Mouse (Mus musculus) Patski (cell line): ENCODE data around the gene Klhl36. TPM values are rescaled to one million over a fixed set of nuclear protein-coding genes. Genes with fewer than 3 reads are reported as not detected.

Experiments
- ATAC-seq: fragments of 100-300 bp; one replicate; pipeline ENCODE4 v1.8.0; 2021
- CTCF ChIA-PET: fragments of 350-600 bp; sonication (Branson Sonifier 250); formaldehyde crosslinking; loops from one replicate; lab custom pipeline; 2022; ENCODE audit warnings: inconsistent platforms; lab: Charles Lee
- POLR2A ChIA-PET: fragments of 350-600 bp; sonication (Branson Sonifier 250); formaldehyde crosslinking; loops from one replicate; lab custom pipeline; 2022; ENCODE audit warnings: antibody characterized with exemption, inconsistent platforms; lab: Charles Lee
- DNase-seq: peaks from one replicate; pipeline ENCODE4 v3.0.0-alpha.2; 2011; ENCODE audit warnings: low read depth, low spot score
- H3K27me3 ChIP-seq: fragments of 371-371 bp; one replicate; pipeline ENCODE4 v1.5.1; 2021
- CTCF ChIP-seq: fragments of 100-300 bp; IDR thresholded peaks from one replicate; pipeline ENCODE4 v1.5.1; 2021
- in situ Hi-C: fragments of 300-500 bp; cut with MboI; formaldehyde crosslinking; loops from 3 replicates; pipeline ENCODE4 v1.11.1; 2018; ENCODE audit warnings: low pct_unique_long_range_greater_than_20kb, mixed read lengths
- polyA plus RNA-seq: library from polyadenylated mRNA; unstranded; gene quantifications from one replicate; pipeline ENCODE4 v1.2.3, GENCODE M21; 2021

Klhl36 gene
- polyA plus RNA-seq, 1 experiment from 2014 or later = 8.6 TPM

DNA sequence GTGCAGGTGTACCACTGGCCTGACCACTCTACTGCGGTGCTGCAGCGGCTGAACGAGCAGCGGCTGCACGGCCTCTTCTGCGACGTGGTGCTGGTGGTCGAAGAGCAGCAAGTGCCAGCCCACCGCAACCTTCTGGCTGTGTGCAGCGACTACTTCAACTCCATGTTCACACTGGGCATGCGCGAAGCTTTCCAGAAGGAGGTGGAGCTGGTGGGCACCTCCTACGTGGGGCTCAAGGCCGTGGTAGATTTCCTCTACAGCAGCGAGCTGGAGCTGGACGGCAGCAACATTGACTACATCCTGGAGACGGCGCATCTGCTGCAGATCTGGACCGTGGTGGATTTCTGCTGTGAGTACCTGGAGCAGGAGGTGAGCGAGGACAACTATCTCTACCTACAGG lies 7.5 kb downstream of the Klhl36 start:
- DNase-seq (no peak), ATAC-seq (no peak)
- in situ Hi-C loops = no loop called here
- no peaks in the 10 kb centered on the region for H3K27me3 ChIP-seq
- ChIA-PET CTCF (no interaction called here), POLR2A (no interaction called here)
- TF ChIP-seq CTCF = no peak

DNA sequence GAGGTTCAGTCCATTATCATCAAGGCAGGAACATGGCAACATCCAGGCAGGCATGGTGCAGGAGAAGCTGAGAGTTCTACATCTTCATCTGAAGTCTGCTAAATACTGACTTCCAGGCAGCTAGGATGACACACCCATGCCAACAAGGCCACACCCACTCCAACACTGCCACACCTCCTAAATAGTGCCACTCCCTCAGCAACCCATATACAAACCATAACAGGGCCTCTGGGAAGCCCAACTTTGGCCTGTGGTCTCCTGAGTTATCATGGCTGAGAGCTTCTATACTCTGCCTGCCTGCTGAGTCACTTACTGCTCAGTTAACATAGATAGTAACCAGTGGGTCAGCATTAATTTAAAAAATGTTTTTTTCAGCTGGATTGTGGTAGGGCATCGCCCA lies 11.1 kb downstream of the Klhl36 start:
- no peak for ATAC-seq
- in situ Hi-C loops = no loop called here
- no peak for DNase-seq
- TF ChIP-seq CTCF = no peak
- ChIA-PET POLR2A (no interaction called here), CTCF (no interaction called here)
- no peaks in the 10 kb centered on the region for H3K27me3 ChIP-seq

DNA sequence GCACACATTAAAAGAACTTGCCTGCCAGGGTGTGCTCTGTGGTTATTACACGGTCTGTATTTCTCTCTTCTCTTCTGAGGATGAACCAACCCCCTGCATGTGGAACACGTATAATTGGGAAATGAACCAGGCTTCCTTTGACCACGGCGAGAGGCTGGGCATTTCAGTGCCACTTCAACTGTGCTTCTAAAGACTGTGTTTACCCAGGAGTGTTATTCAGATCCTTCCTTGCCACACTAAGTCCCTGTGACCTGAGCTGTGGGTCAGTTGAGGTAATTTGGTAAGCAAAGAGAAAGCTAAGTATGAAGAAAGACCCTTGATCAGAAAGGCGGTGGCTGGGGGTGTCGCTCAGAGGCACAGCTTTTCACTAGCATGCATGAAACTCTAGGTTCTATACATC lies 19.2 kb downstream of the Klhl36 start:
- ChIA-PET CTCF (no interaction called here), POLR2A (no interaction called here)
- no peak for TF ChIP-seq CTCF
- in situ Hi-C loops = no loop called here
- no peaks in the 10 kb centered on the region for H3K27me3 ChIP-seq
- DNase-seq = no peak
- no peak for ATAC-seq

DNA sequence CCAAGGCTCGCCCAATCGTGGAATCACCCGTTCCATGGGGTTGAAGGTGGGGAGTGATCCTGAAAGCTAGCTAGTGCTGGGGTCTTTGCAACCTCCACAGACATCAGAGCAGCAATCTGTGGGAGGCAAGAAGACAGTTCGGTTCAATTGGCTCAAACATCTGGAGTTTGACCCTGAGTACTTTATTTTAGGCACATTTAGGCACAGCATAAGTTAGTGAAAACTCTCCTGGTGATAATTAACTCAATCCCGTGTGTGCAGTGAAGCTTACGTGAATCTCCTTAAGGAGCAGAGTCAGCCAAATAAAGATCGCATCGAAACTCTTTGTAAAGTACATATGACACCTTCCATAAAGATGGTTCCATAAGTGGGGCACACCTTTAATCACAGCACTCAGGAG lies 19.9 kb downstream of the Klhl36 start:
- ChIA-PET CTCF (interaction anchor here (1.5 kb wide), 1 partner anchor 19 kb away, joined by 3 read pairs; no protein-coding TSS in a partner anchor), POLR2A (no interaction called here)
- in situ Hi-C loops = no loop called here
- no peaks in the 10 kb centered on the region for H3K27me3 ChIP-seq
- ATAC-seq (no peak), DNase-seq (no peak)
- no peak for TF ChIP-seq CTCF

DNA sequence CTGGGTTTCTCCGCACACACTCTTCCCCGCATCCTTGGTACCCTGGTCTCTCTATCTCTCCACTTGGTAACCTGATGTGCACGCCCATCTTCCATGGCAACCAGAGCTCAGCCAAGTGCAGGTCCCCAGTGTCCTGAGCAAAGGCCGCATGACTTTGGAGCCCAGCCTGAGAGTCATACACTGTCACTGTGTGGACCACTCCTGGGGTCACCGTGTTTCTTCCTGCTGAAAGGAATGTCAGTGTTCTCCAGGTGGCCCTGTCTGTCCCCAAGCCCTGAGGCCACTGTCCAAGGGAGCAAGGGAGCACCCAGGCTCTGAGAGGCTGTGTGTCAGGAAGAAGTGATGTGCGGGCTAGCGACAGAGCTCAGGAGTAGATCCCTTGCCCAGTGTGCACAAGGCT lies 21.2 kb downstream of the Klhl36 start:
- in situ Hi-C loops = no loop called here
- DNase-seq (no peak), ATAC-seq (no peak)
- no peaks in the 10 kb centered on the region for H3K27me3 ChIP-seq
- ChIA-PET POLR2A (interaction anchor here (0.6 kb wide), 1 partner anchor 24 kb away, joined by 3 read pairs; no protein-coding TSS in a partner anchor), CTCF (interaction anchor here (1.5 kb wide), 1 partner anchor 18 kb away, joined by 3 read pairs; no protein-coding TSS in a partner anchor)
- TF ChIP-seq CTCF = no peak

DNA sequence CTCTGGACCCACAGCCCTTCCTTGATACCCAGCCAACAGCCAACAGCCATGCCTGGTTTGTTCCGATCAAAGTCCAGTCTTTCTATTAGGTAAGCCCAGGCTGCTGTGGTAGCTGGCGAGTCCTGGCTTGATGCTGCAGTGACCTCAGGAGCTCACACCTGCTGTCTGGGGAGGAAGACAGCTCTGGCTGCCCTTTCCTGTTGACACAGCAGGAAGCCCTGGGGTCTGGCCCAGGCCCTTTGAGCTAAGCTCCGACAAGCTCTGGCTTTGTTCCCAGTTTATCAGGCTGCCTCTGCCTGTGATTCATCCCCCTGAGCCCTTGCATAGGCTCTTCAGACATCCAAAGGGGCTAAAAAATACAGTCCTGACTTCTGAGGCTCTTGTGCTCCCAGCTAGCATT lies 23.5 kb downstream of the Klhl36 start:
- peak; percentile 88 for ATAC-seq
- in situ Hi-C loops = no loop called here
- POLR2A ChIA-PET = interaction anchor here (1.1 kb wide), 1 partner anchor 22 kb away, joined by 3 read pairs; no protein-coding TSS in a partner anchor
- no peaks in the 10 kb centered on the region for H3K27me3 ChIP-seq
- CTCF ChIA-PET = interaction anchor here (0.8 to 4.9 kb wide), 10 partner anchors 12 to 103 kb away, joined by 3 to 23 read pairs (median 4); no protein-coding TSS in a partner anchor
- no peak for TF ChIP-seq CTCF
- DNase-seq = peak; percentile 90

DNA sequence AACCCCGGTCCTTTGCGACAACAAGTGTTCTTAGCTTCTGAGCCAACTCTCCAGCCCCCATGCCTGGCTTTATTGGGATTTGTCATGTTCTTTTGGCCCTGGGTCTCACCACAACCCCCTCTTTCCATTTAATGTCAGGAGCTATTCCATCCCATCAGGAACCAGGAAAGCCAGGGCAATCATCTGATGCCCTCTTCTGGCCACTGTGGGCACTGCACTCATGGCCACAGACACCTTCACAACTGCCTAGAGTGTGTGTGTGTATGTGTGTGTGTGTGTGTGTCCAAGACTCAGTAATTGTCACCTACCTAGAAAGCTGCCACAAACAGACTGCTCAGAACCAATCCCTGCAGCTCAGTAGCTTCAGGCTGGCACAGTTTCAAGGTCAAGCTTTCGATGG lies 25.1 kb downstream of the Klhl36 start:
- peak; percentile 83 for TF ChIP-seq CTCF
- POLR2A ChIA-PET = no interaction called here
- ATAC-seq (no peak), DNase-seq (no peak)
- in situ Hi-C loops = no loop called here
- H3K27me3 ChIP-seq = no peaks in the 10 kb centered on the region
- CTCF ChIA-PET = interaction anchor here (0.9 to 4.9 kb wide), 7 partner anchors 10 to 104 kb away, joined by 3 to 23 read pairs (median 5); no protein-coding TSS in a partner anchor

DNA sequence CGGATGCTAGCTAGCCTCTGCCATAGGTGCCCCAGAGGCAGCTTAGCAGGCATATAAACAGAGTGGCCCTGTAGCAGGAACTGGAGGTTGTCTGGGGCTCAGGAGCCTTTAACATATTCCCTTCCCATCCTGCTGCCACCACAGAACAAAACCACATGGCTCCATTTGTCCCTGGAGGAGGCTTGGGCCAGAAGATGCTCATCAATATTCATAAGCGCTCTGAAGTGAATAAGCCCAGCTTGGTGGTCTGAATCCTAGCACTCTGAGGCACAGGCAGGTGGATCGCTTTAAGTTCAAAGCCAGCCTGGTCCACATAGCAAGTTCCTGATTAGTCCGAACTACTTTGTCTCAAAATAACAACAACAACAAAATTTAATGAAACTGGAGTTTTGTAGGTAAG lies 25.9 kb downstream of the Klhl36 start:
- POLR2A ChIA-PET = interaction anchor here (1.5 kb wide), 1 partner anchor 9 kb away, joined by 6 read pairs; no protein-coding TSS in a partner anchor
- no peak for TF ChIP-seq CTCF
- no peaks in the 10 kb centered on the region for H3K27me3 ChIP-seq
- no peak for ATAC-seq
- no peak for DNase-seq
- in situ Hi-C loops = no loop called here
- CTCF ChIA-PET = interaction anchor here (0.8 to 4.9 kb wide), 8 partner anchors 9 to 105 kb away, joined by 3 to 23 read pairs (median 4); no protein-coding TSS in a partner anchor

DNA sequence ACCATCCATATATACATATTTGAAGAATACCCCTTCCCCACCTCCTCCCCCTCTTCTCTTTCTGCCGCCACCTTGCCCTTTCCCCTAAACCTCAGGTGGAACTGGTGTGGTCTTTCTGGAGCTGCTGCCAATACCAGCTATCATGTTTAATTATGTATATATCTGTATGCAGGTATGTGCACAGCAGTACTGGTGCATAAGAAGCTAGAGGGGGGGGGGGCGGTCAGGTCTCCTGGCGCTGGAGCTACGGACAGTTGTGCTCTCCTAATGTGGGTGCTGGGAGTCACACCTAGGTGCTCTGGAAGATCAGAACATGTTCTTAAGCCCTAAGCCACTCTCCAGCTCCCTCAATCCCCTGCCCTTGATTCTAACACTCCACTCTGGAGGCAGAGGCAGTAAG lies 35.0 kb downstream of the Klhl36 start:
- ChIA-PET CTCF (interaction anchor here (0.8 to 2.0 kb wide), 4 partner anchors 9 to 20 kb away, joined by 3 to 5 read pairs (median 4); no protein-coding TSS in a partner anchor), POLR2A (interaction anchor here (1.5 kb wide), 1 partner anchor 9 kb away, joined by 6 read pairs; no protein-coding TSS in a partner anchor)
- in situ Hi-C loops = no loop called here

DNA sequence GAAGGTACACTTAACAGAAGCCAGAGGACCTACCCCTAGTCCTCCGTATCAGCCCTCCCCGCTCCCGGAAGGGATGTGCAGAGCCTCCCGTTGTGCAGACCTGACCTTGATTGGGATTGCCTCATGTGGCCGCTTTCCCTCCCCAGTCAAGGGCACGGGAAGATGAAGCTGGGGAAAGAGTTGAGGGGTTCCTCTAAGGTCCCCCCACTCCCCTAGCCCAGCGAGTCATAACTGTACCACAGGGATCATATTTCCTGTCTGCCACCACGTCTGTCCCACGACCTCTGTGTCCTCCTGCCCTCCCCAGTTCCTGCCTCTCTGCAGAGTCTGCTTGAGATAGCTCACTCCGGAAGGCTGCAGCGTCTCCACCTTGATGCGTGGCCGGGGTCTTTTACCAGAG lies 35.9 kb downstream of the Klhl36 start:
- H3K27me3 ChIP-seq = no peaks in the 10 kb centered on the region
- ATAC-seq (no peak), DNase-seq (no peak)
- CTCF ChIA-PET = interaction anchor here (1.3 to 2.0 kb wide), 2 partner anchors 11 to 12 kb away, joined by 5 read pairs; no protein-coding TSS in a partner anchor
- POLR2A ChIA-PET = interaction anchor here (1.0 to 1.5 kb wide), 2 partner anchors 10 kb away, joined by 3 to 6 read pairs; no protein-coding TSS in a partner anchor
- in situ Hi-C loops = no loop called here
- TF ChIP-seq CTCF = no peak

More for the DNA sequence above, 35.0 kb downstream of the Klhl36 start:
- DNase-seq (no peak), ATAC-seq (no peak)
- H3K27me3 ChIP-seq = no peaks in the 10 kb centered on the region
- no peak for TF ChIP-seq CTCF

DNA sequence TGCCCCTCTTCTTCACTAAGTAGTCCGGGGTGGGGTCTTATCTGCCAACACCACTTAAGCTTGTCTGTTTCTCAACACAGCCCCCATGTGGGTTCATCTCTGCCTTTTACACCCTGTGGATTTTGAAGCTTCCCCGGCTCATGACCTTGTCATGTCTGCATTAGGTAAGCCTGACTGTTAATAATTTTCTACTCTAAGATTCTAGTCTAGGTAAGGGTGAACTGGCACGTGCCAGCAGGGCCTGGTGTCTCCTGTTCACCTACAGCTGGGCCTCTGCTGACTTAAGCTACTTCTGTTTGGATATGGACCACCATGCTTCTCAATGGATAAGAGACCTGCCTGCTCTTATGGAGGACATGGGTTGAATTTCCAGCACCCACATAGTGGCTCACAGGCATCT lies 39.3 kb downstream of the Klhl36 start:
- POLR2A ChIA-PET = interaction anchor here (1.1 kb wide), 1 partner anchor 9 kb away, joined by 3 read pairs; the partner anchor contains the start of genes Gm20388 and Usp10
- CTCF ChIA-PET = interaction anchor here (0.7 to 1.6 kb wide), 4 partner anchors 14 to 122 kb away, joined by 3 to 9 read pairs (median 3); no protein-coding TSS in a partner anchor
- in situ Hi-C loops = no loop called here
- ATAC-seq (no peak), DNase-seq (no peak)
- H3K27me3 ChIP-seq = no peaks in the 10 kb centered on the region
- TF ChIP-seq CTCF = no peak
